Mouse (Mus musculus) cerebellum, adult 2 months (tissue): ENCODE results near the gene Tmem125. TPM values are rescaled to one million over a fixed set of nuclear protein-coding genes. Genes with fewer than 3 reads are reported as not detected.

ENCODE experiments used
- DNase-seq, 2 experiments: peaks; one replicate each; pipeline ENCODE4 v3.0.0; 2021
- H3K27ac ChIP-seq: fragments of 200-500 bp; 2 replicates; pipeline ENCODE4 v1.5.1; 2012; ENCODE audit warnings: low read length, control low read depth, inconsistent platforms; ENCODE audit not compliant: insufficient read depth
- H3K27me3 ChIP-seq: fragments of 200-500 bp; 2 replicates; pipeline ENCODE4 v1.6.1; 2012; ENCODE audit warnings: inconsistent platforms, mild to moderate bottlenecking, low read length, moderate library complexity; ENCODE audit not compliant: control insufficient read depth, insufficient read depth
- H3K4me1 ChIP-seq: fragments of 200-500 bp; 2 replicates; pipeline ENCODE4 v1.6.1; 2011; ENCODE audit warnings: low read length; ENCODE audit not compliant: control insufficient read depth, insufficient read depth
- H3K4me3 ChIP-seq: fragments of 200-500 bp; replicated peaks from 2 replicates; pipeline ENCODE3; 2011; ENCODE audit warnings: mild to moderate bottlenecking, low read depth, low read length, control low read depth; ENCODE audit not compliant: insufficient read depth
- CTCF ChIP-seq: fragments of 200-500 bp; IDR thresholded peaks from 2 replicates; pipeline ENCODE4 v1.5.1; 2011; ENCODE audit warnings: low read depth, mild to moderate bottlenecking, control low read depth, low read length, moderate library complexity, borderline replicate concordance; ENCODE audit not compliant: insufficient read depth
- POLR2A ChIP-seq: fragments of 200-500 bp; IDR thresholded peaks from 2 replicates; pipeline ENCODE4 v1.6.1; 2011; ENCODE audit warnings: low read length, control low read depth, borderline replicate concordance; ENCODE audit not compliant: insufficient read depth
- WGBS: fragments of 180-500 bp; shearing (Covaris S2); methylation state at CpG from one replicate; pipeline ENCODE4 v1.1.7; 2018; 5-methylcytosine and 5-hydroxymethylcytosine counted together
- polyA plus RNA-seq: library from polyadenylated mRNA; depleted of rRNA; stranded (reverse); fragments of >200 nt; gene quantifications from 2 replicates; pipeline ENCODE4 v1.2.3, GENCODE M21; 2012

The Tmem125 gene
- polyA plus RNA-seq, 1 experiment = 60.1 TPM

GRCm38 (mm10) chr4:118544441-118545127 is 740 bp upstream of the Tmem125 start:
- TF ChIP-seq POLR2A = no peak
- no peak for TF ChIP-seq CTCF
- no peak for DNase-seq
- H3K4me3 ChIP-seq = no peak overlapping the region
- H3K27me3 ChIP-seq = no peaks in the 10 kb centered on the region
- H3K4me1 ChIP-seq = peaks cover 6% of the 10 kb centered on the region; the same call in 1 of the 2 replicates
- no peak overlapping the region for H3K27ac ChIP-seq
- WGBS = 80% methylated on average over 14 of the region's 14 CpGs

GRCm38 (mm10) chr4:118543158-118543530 is 700 bp downstream of the Tmem125 start:
- H3K4me1 ChIP-seq = peaks cover 6% of the 10 kb centered on the region; the same call in 1 of the 2 replicates
- H3K27me3 ChIP-seq = no peaks in the 10 kb centered on the region
- H3K4me3 ChIP-seq = no peak overlapping the region
- no peak for TF ChIP-seq POLR2A
- no peak for TF ChIP-seq CTCF
- no peak overlapping the region for H3K27ac ChIP-seq
- WGBS = 12% methylated on average over 13 of the region's 13 CpGs
- peak in 1 of 2 experiments; percentile 7 for DNase-seq

GRCm38 (mm10) chr4:118542510-118543157 is 1.2 kb downstream of the Tmem125 start:
- TF ChIP-seq POLR2A (no peak), CTCF (no peak)
- DNase-seq = peak in 1 of 2 experiments; percentile 12
- H3K4me1 ChIP-seq = peaks cover 6% of the 10 kb centered on the region; the same call in 1 of the 2 replicates
- H3K27ac ChIP-seq = peak overlapping the region; percentile 76
- 57% methylated on average over 9 of the region's 9 CpGs for WGBS
- H3K27me3 ChIP-seq = no peaks in the 10 kb centered on the region
- no peak overlapping the region for H3K4me3 ChIP-seq

- TF ChIP-seq POLR2A = no peak
- no peak for TF ChIP-seq CTCF
- no peak overlapping the region for H3K4me3 ChIP-seq
Measured at GRCm38 (mm10) chr4:118539904-118540303, 3.9 kb downstream of the Tmem125 start.

GRCm38 (mm10) chr4:118537801-118538200 is 6.0 kb downstream of the Tmem125 start:
- TF ChIP-seq POLR2A (no peak), CTCF (no peak)
- no peak for DNase-seq
- no peak overlapping the region for H3K27ac ChIP-seq
- 51% methylated on average over 6 of the region's 6 CpGs for WGBS
- no peaks in the 10 kb centered on the region; the same call in 1 of the 2 replicates for H3K4me1 ChIP-seq
- no peaks in the 10 kb centered on the region for H3K27me3 ChIP-seq
- no peak overlapping the region for H3K4me3 ChIP-seq

More at GRCm38 (mm10) chr4:118539904-118540303, 3.9 kb downstream of the Tmem125 start:
- peaks cover 6% of the 10 kb centered on the region; the same call in 1 of the 2 replicates for H3K4me1 ChIP-seq
- H3K27me3 ChIP-seq = no peaks in the 10 kb centered on the region
- WGBS = 11% methylated on average over 10 of the region's 10 CpGs
- no peak for DNase-seq
- H3K27ac ChIP-seq = no peak overlapping the region

GRCm38 (mm10) chr4:118535610-118536009 is 8.2 kb downstream of the Tmem125 start:
- Histone ChIP-seq H3K27me3 (no peaks in the 10 kb centered on the region), H3K4me3 (no peak overlapping the region), H3K4me1 (no peaks in the 10 kb centered on the region; the same call in 1 of the 2 replicates), H3K27ac (no peak overlapping the region)
- no peak for DNase-seq
- 80% methylated on average over 6 of the region's 6 CpGs for WGBS
- TF ChIP-seq CTCF (no peak), POLR2A (no peak)

- H3K27ac ChIP-seq = no peak overlapping the region
- no peak for DNase-seq
- H3K27me3 ChIP-seq = no peaks in the 10 kb centered on the region
- H3K4me3 ChIP-seq = no peak overlapping the region
- 70% methylated on average over 7 of the region's 7 CpGs for WGBS
- TF ChIP-seq CTCF = no peak
- TF ChIP-seq POLR2A = no peak
- H3K4me1 ChIP-seq = no peaks in the 10 kb centered on the region; the same call in 1 of the 2 replicates
Measured at GRCm38 (mm10) chr4:118533605-118534004, 10.2 kb downstream of the Tmem125 start.

- Histone ChIP-seq H3K4me1 (no peaks in the 10 kb centered on the region; the same call in 1 of the 2 replicates), H3K27me3 (no peaks in the 10 kb centered on the region), H3K27ac (no peak overlapping the region), H3K4me3 (no peak overlapping the region)
- WGBS = 43% methylated on average over 3 of the region's 4 CpGs
- TF ChIP-seq POLR2A (no peak), CTCF (no peak)
- no peak for DNase-seq
Measured at GRCm38 (mm10) chr4:118533156-118533555, 10.7 kb downstream of the Tmem125 start.
